Mouse (Mus musculus) lung, postnatal 36 days (tissue): ENCODE results near the gene Gm364.

Experiments
- DNase-seq: peaks from one replicate; pipeline ENCODE4 v3.0.0; 2022; ENCODE audit warnings: mixed read lengths

Gene Gm364

GRCm38 (mm10) chrX:57408769-57409168 lies at the start of gene Gm364:
Gm364 (plus strand) TSS chrX:57409154.
- no peak for DNase-seq

GRCm38 (mm10) chrX:57359316-57359715 lies 49.6 kb upstream of the Gm364 start:
- DNase-seq, result no peak

DNA sequence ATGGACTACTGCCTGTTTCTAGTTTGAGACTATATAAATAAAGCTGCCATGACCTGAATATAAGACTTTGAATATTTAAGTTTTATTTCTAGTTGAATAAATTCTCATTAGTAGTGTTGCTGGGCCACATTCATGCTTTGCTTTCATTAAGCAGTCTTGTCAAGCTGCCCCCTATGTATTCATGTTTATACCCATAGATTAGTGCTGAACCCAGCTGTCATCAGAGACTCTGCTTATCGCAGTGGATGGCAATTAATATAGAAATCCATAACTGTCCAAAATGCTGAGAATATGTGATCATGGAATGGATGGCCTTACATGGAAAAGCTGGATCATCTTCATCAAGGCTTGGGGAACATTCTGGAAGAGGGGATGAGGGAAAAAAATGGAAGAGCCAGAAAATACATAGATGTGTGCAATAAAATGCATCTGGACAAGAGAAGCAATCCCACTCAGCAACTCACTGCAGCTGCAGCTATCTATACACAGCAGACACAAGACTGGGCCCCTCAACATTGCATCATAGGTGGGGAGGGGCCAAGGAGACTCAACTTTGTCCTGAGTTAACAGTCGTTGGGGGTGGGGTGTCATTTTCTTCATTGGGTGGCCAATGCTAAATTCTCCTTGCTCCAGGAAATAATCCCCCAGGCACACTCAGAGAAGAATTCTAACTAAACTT lies 43.9 kb upstream of the Gm364 start:
- DNase-seq, result no peak

GRCm38 (mm10) chrX:57372965-57373364 lies 36.0 kb upstream of the Gm364 start:
- DNase-seq, result peak; percentile 42

DNA sequence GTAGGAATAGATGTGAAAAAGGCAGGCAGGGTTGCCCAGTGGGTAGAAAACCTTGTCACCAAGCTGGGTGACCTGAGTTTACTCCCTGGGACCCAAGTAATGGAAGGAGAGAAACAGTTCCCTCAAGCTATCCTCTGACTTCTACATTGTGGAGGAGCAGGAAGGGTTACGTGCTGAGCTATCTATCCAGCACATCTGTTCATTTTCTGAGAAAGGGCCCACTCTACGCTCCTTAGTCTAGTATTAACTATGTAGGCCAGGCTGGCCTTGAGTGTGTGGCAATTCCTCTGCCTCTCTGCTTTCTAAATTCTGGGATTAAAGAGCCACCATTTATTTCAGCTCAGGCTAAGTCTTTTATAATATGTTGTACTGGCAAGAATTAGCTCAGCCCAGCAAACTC lies 35.4 kb upstream of the Gm364 start:
- peak; percentile 2 for DNase-seq

GRCm38 (mm10) chrX:57374029-57374428 lies 34.9 kb upstream of the Gm364 start:
- DNase-seq, result no peak

- no peak for DNase-seq
Observed at GRCm38 (mm10) chrX:57377096-57377495, 31.9 kb upstream of the Gm364 start.

- no peak for DNase-seq
Observed at GRCm38 (mm10) chrX:57378579-57378978, 30.4 kb upstream of the Gm364 start.

- no peak for DNase-seq
Observed at GRCm38 (mm10) chrX:57380915-57381314, 28.0 kb upstream of the Gm364 start.

- peak; percentile 95 for DNase-seq
Observed at GRCm38 (mm10) chrX:57392367-57393246, 16.3 kb upstream of the Gm364 start, which contains the start of gene Rbmx. Rbmx (minus strand) TSS chrX:57393036.

DNA sequence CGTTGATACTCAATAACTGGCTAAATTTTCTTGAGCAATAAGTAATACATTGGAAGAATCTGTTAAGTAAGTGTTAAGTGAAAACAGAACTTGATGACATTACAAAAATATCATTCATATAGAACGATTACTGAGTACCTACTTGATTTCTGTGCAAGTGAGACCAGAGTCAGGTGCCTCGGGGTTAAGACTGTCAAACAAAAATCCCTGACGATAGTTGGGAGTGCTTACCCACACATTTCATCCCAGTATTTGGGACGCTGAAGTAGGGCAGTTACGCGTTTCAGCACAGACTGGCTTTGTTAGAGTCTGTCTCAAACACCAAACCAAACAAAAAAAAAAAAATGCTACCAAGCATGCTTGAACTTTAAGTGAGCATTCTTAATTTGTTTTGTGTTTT lies 15.5 kb upstream of the Gm364 start:
- DNase-seq, result peak; percentile 8

DNA sequence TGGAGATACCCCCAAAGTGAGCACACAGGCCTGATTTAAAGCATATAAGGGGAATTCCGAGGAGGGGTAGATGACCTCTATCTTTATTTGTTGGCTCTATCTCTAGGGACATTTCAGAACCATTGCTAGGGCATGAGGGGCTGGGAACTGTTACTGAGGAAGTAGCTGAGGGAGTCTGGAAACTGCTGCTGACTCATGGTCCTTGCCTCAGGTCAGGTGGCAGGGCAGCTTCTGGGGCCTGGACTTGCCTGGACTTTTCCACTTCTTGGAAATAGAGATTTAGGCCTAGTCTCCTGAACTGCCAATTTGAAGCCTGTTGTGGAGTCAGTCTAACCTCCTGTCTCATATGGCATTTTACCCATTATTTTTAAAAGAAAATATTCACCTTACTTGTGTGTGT lies 7.6 kb upstream of the Gm364 start:
- no peak for DNase-seq

- DNase-seq, result peak; percentile 27
Observed at GRCm38 (mm10) chrX:57403651-57404050, 5.3 kb upstream of the Gm364 start.

GRCm38 (mm10) chrX:57431610-57432009 lies 22.7 kb downstream of the Gm364 start:
- peak; percentile 16 for DNase-seq

- DNase-seq, result no peak
Observed at GRCm38 (mm10) chrX:57433897-57434296, 24.9 kb downstream of the Gm364 start.

DNA sequence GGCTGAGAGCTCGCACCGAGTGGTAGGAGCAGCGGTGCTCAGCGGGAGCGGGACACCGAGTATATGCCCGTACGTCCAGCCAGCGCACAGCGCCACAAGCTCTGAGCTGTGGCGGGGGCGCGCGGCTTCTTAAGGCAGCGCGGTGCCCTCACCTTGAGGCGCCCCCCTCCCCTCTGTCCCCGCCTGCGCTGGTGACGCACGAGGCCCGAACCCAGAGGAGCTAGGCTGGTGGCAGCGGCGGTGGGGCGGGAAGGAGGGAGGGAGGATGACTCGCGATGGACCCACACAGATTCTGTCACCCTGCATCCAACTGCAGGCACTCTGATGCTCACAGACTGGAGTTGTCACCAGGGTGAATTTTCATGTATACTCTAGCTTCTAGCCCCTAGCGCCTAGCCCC lies 94.7 kb downstream of the Gm364 start, which contains the start of gene Gpr101:
TSS of gene Gpr101 (minus strand) at position 124 of the 400 bp plus-strand sequence.
- DNase-seq, result no peak

GRCm38 (mm10) chrX:57506247-57506646 lies 97.3 kb downstream of the Gm364 start:
- DNase-seq, result no peak

DNA sequence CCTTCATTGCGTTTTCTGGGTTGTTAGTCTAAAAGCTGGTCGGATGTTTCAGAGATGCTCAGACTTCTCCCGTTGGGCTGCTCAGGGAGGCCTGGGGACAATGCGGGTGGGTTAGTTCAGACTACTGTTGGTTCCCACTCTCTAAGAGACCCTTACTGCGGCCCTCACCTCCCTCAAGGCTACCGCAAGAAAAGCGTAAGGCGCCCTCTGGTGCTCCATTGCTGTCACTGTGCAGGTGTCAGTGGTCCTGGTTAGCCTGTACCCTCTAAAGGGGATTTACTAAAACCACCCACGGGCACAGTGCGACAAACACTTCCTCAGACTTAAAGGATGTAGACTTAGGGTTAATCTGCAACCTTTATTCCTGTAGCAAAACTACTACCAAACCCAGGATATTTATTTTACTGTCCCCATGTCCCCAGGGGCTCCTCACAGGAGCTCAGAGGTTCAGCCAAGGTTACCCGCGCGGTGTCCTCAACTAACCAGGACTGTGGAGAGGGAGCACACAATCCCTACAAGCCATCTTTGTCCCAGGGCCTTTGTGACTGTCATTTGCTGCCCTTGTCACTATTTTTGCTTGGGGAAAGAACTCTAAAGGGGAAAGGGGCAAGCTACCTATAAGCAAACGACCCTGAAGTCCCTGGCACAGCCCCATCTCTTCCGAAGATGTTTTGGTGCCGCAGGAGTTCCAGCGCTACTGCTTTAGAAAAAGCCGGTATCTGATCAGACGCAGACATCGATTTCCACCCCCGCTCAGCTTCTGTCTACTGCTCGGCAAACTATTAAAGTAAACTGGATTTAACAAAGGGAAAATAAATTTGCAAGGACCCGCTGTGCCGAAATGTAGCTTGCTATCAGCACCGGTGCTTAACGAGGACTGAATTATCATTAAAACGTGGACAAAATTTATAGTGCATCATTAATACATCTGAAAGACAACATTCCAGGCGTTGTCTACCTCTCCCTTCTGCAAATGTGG lies 112.5 kb downstream of the Gm364 start:
- DNase-seq, result no peak
